Mouse (Mus musculus) neural tube, embryonic 12.5 days (tissue): ENCODE measurements around the gene Vav3. TPM values are rescaled to one million over a fixed set of nuclear protein-coding genes. Genes with fewer than 3 reads are reported as not detected.

Source experiments
- ATAC-seq: fragments of 200-750 bp; cut with Nextera tagmentation; 2 replicates; pipeline ENCODE4 v1.8.0; 2017; ENCODE audit warnings: low read depth, mild to moderate bottlenecking, moderate TSS enrichment, moderate library complexity; ENCODE audit not compliant: low FRiP score
- H3K27ac ChIP-seq: fragments of 300-500 bp; sonication (generic); 2 replicates; pipeline ENCODE4 v1.5.1; 2016
- H3K27me3 ChIP-seq: fragments of 300-500 bp; sonication (generic); replicated peaks from 2 replicates; pipeline ENCODE4 v1.6.1; 2016; ENCODE audit warnings: mild to moderate bottlenecking
- H3K36me3 ChIP-seq: fragments of 300-500 bp; sonication (generic); 2 replicates; pipeline ENCODE4 v1.6.1; 2016; ENCODE audit warnings: mild to moderate bottlenecking
- H3K4me1 ChIP-seq: fragments of 300-500 bp; sonication (generic); 2 replicates; pipeline ENCODE4 v1.6.1; 2016
- H3K4me2 ChIP-seq: fragments of 300-500 bp; sonication (generic); replicated peaks from 2 replicates; pipeline ENCODE4 v1.6.1; 2016; ENCODE audit warnings: mild to moderate bottlenecking
- H3K4me3 ChIP-seq: fragments of 300-500 bp; sonication (generic); 2 replicates; pipeline ENCODE4 v1.5.1; 2016
- H3K9ac ChIP-seq: fragments of 300-500 bp; sonication (generic); 2 replicates; pipeline ENCODE4 v1.6.1; 2016; ENCODE audit warnings: mild to moderate bottlenecking
- H3K9me3 ChIP-seq: fragments of 300-500 bp; sonication (generic); 2 replicates; pipeline ENCODE4 v1.6.1; 2016; ENCODE audit warnings: mild to moderate bottlenecking
- WGBS: fragments of 180-500 bp; shearing (Covaris S2); methylation state at CpG from one replicate; pipeline ENCODE4 v1.1.7; 2016; 5-methylcytosine and 5-hydroxymethylcytosine counted together
- polyA plus RNA-seq: library from polyadenylated mRNA; unstranded; fragments of >200 nt; fragmentation: Nextera tagmentation; extraction: Ambion mirVana; gene quantifications from 2 replicates; pipeline ENCODE4 v1.2.1, GENCODE M21; 2016

Vav3 gene
- polyA plus RNA-seq, 1 experiment from 2014 or later, result 23.6 TPM

- Histone ChIP-seq H3K4me3 (no peak overlapping the region), H3K27me3 (no peaks in the 10 kb centered on the region), H3K9ac (no peak overlapping the region), H3K9me3 (no peaks in the 10 kb centered on the region), H3K27ac (no peak overlapping the region), H3K4me1 (no peaks in the 10 kb centered on the region), H3K4me2 (no peak overlapping the region), H3K36me3 (no peaks in the 10 kb centered on the region)
- 74% methylated on average over 10 of the region's 10 CpGs for WGBS
- ATAC-seq, result no peak
Observed at GRCm38 (mm10) chr3:109573549-109574146, 233.2 kb downstream of the Vav3 start.

GRCm38 (mm10) chr3:109574161-109574560 lies 233.7 kb downstream of the Vav3 start:
- H3K4me1 ChIP-seq, result no peaks in the 10 kb centered on the region
- no peak for ATAC-seq
- H3K9ac ChIP-seq, result no peak overlapping the region
- H3K4me2 ChIP-seq, result no peak overlapping the region
- no peak overlapping the region for H3K4me3 ChIP-seq
- H3K9me3 ChIP-seq, result no peaks in the 10 kb centered on the region
- H3K36me3 ChIP-seq, result no peaks in the 10 kb centered on the region
- WGBS, result 74% methylated on average over 6 of the region's 6 CpGs
- H3K27ac ChIP-seq, result no peak overlapping the region
- no peaks in the 10 kb centered on the region for H3K27me3 ChIP-seq

GRCm38 (mm10) chr3:109578347-109578746 lies 237.9 kb downstream of the Vav3 start:
- 81% methylated on average over 3 of the region's 3 CpGs for WGBS
- H3K27ac ChIP-seq, result no peak overlapping the region
- H3K4me2 ChIP-seq, result no peak overlapping the region
- H3K27me3 ChIP-seq, result no peaks in the 10 kb centered on the region
- no peaks in the 10 kb centered on the region for H3K9me3 ChIP-seq
- no peaks in the 10 kb centered on the region for H3K4me1 ChIP-seq
- H3K36me3 ChIP-seq, result no peaks in the 10 kb centered on the region
- no peak for ATAC-seq
- no peak overlapping the region for H3K4me3 ChIP-seq
- no peak overlapping the region for H3K9ac ChIP-seq

- ATAC-seq, result no peak
- WGBS, result 75% methylated on average over 7 of the region's 7 CpGs
- no peak overlapping the region for H3K27ac ChIP-seq
- no peak overlapping the region for H3K4me2 ChIP-seq
- no peak overlapping the region for H3K9ac ChIP-seq
- H3K4me3 ChIP-seq, result no peak overlapping the region
- no peaks in the 10 kb centered on the region for H3K27me3 ChIP-seq
- no peaks in the 10 kb centered on the region for H3K9me3 ChIP-seq
- H3K4me1 ChIP-seq, result no peaks in the 10 kb centered on the region
- no peaks in the 10 kb centered on the region for H3K36me3 ChIP-seq
Observed at GRCm38 (mm10) chr3:109578983-109579382, 238.5 kb downstream of the Vav3 start.

GRCm38 (mm10) chr3:109585946-109586345 lies 245.5 kb downstream of the Vav3 start:
- H3K36me3 ChIP-seq, result no peaks in the 10 kb centered on the region
- H3K9me3 ChIP-seq, result no peaks in the 10 kb centered on the region
- H3K4me3 ChIP-seq, result no peak overlapping the region
- no peak overlapping the region for H3K4me2 ChIP-seq
- no peaks in the 10 kb centered on the region for H3K4me1 ChIP-seq
- H3K9ac ChIP-seq, result no peak overlapping the region
- no peaks in the 10 kb centered on the region for H3K27me3 ChIP-seq
- ATAC-seq, result no peak
- no peak overlapping the region for H3K27ac ChIP-seq

- Histone ChIP-seq H3K4me2 (no peak overlapping the region), H3K4me3 (no peak overlapping the region), H3K9me3 (no peaks in the 10 kb centered on the region), H3K4me1 (no peaks in the 10 kb centered on the region), H3K27ac (no peak overlapping the region), H3K36me3 (no peaks in the 10 kb centered on the region), H3K9ac (no peak overlapping the region), H3K27me3 (no peaks in the 10 kb centered on the region)
- no peak for ATAC-seq
- 84% methylated on average over 6 of the region's 6 CpGs for WGBS
Observed at GRCm38 (mm10) chr3:109592970-109593369, 252.5 kb downstream of the Vav3 start.

GRCm38 (mm10) chr3:109596084-109596483 lies 255.6 kb downstream of the Vav3 start:
- 78% methylated on average over 3 of the region's 3 CpGs for WGBS
- peak; percentile 37; the same call in 1 of the 2 replicates for ATAC-seq

GRCm38 (mm10) chr3:109600699-109601451 lies 260.4 kb downstream of the Vav3 start:
- no peak overlapping the region for H3K4me2 ChIP-seq
- no peaks in the 10 kb centered on the region for H3K36me3 ChIP-seq
- H3K9ac ChIP-seq, result no peak overlapping the region
- no peak overlapping the region for H3K4me3 ChIP-seq
- WGBS, result 82% methylated on average over 4 of the region's 4 CpGs
- H3K4me1 ChIP-seq, result no peaks in the 10 kb centered on the region
- H3K27ac ChIP-seq, result no peak overlapping the region
- no peak for ATAC-seq
- no peaks in the 10 kb centered on the region for H3K9me3 ChIP-seq
- no peaks in the 10 kb centered on the region for H3K27me3 ChIP-seq

More at GRCm38 (mm10) chr3:109596084-109596483, 255.6 kb downstream of the Vav3 start:
- Histone ChIP-seq H3K9me3 (no peaks in the 10 kb centered on the region), H3K27me3 (no peaks in the 10 kb centered on the region), H3K4me1 (no peaks in the 10 kb centered on the region), H3K4me3 (no peak overlapping the region), H3K9ac (no peak overlapping the region), H3K4me2 (no peak overlapping the region), H3K27ac (no peak overlapping the region), H3K36me3 (no peaks in the 10 kb centered on the region)

- H3K9me3 ChIP-seq, result no peaks in the 10 kb centered on the region
- no peak for ATAC-seq
- H3K27ac ChIP-seq, result no peak overlapping the region
- 60% methylated on average over 1 of the region's 1 CpGs for WGBS
- no peak overlapping the region for H3K9ac ChIP-seq
- no peaks in the 10 kb centered on the region for H3K36me3 ChIP-seq
- no peaks in the 10 kb centered on the region for H3K4me1 ChIP-seq
- H3K4me2 ChIP-seq, result no peak overlapping the region
- H3K27me3 ChIP-seq, result no peaks in the 10 kb centered on the region
- no peak overlapping the region for H3K4me3 ChIP-seq
Observed at GRCm38 (mm10) chr3:109602753-109603152, 262.3 kb downstream of the Vav3 start.

GRCm38 (mm10) chr3:109606121-109606520 lies 265.7 kb downstream of the Vav3 start:
- no peaks in the 10 kb centered on the region for H3K27me3 ChIP-seq
- no peak overlapping the region for H3K4me2 ChIP-seq
- H3K4me1 ChIP-seq, result no peaks in the 10 kb centered on the region
- no peak overlapping the region for H3K27ac ChIP-seq
- no peak overlapping the region for H3K4me3 ChIP-seq
- no peaks in the 10 kb centered on the region for H3K36me3 ChIP-seq
- H3K9me3 ChIP-seq, result no peaks in the 10 kb centered on the region
- no peak overlapping the region for H3K9ac ChIP-seq
- 90% methylated on average over 2 of the region's 2 CpGs for WGBS
- ATAC-seq, result no peak

- H3K4me3 ChIP-seq, result no peak overlapping the region
- no peaks in the 10 kb centered on the region for H3K4me1 ChIP-seq
- 84% methylated on average over 3 of the region's 3 CpGs for WGBS
- no peak for ATAC-seq
- H3K36me3 ChIP-seq, result no peaks in the 10 kb centered on the region
- no peaks in the 10 kb centered on the region for H3K27me3 ChIP-seq
- H3K27ac ChIP-seq, result no peak overlapping the region
- H3K9ac ChIP-seq, result no peak overlapping the region
- no peaks in the 10 kb centered on the region for H3K9me3 ChIP-seq
- no peak overlapping the region for H3K4me2 ChIP-seq
Observed at GRCm38 (mm10) chr3:109621721-109622120, 281.3 kb downstream of the Vav3 start.

- WGBS, result 84% methylated on average over 1 of the region's 1 CpGs
- H3K27me3 ChIP-seq, result no peaks in the 10 kb centered on the region
Observed at GRCm38 (mm10) chr3:109622361-109622760, 281.9 kb downstream of the Vav3 start.

GRCm38 (mm10) chr3:109622816-109623215 lies 282.4 kb downstream of the Vav3 start:
- Histone ChIP-seq H3K27me3 (no peaks in the 10 kb centered on the region), H3K4me3 (no peak overlapping the region), H3K9me3 (no peaks in the 10 kb centered on the region), H3K9ac (no peak overlapping the region), H3K4me1 (no peaks in the 10 kb centered on the region), H3K27ac (no peak overlapping the region), H3K4me2 (no peak overlapping the region), H3K36me3 (no peaks in the 10 kb centered on the region)
- ATAC-seq, result no peak
- WGBS, result 72% methylated on average over 1 of the region's 1 CpGs

More at GRCm38 (mm10) chr3:109622361-109622760, 281.9 kb downstream of the Vav3 start:
- no peak overlapping the region for H3K4me3 ChIP-seq
- H3K4me1 ChIP-seq, result no peaks in the 10 kb centered on the region
- ATAC-seq, result no peak
- H3K4me2 ChIP-seq, result no peak overlapping the region
- no peaks in the 10 kb centered on the region for H3K36me3 ChIP-seq
- H3K9ac ChIP-seq, result no peak overlapping the region
- no peaks in the 10 kb centered on the region for H3K9me3 ChIP-seq
- H3K27ac ChIP-seq, result no peak overlapping the region
